Mouse (Mus musculus) heart, embryonic 10.5 days (tissue): ENCODE results near the gene Kcnk3. TPM values are rescaled to one million over a fixed set of nuclear protein-coding genes. Genes with fewer than 3 reads are reported as not detected.

Experiments
- DNase-seq: peaks from one replicate; pipeline ENCODE4 v3.0.0-alpha.2; 2017; ENCODE audit warnings: low spot score
- H3K27ac ChIP-seq: fragments of 300-500 bp; sonication (generic); 2 replicates; pipeline ENCODE4 v1.5.1; 2016; ENCODE audit warnings: mild to moderate bottlenecking
- H3K27me3 ChIP-seq: fragments of 300-500 bp; sonication (generic); 2 replicates; pipeline ENCODE4 v1.6.1; 2016; ENCODE audit warnings: mild to moderate bottlenecking; ENCODE audit not compliant: poor library complexity, insufficient read depth, severe bottlenecking
- H3K36me3 ChIP-seq: fragments of 300-500 bp; sonication (generic); 2 replicates; pipeline ENCODE4 v1.6.1; 2016; ENCODE audit warnings: mild to moderate bottlenecking, moderate library complexity
- H3K4me1 ChIP-seq: fragments of 300-500 bp; sonication (generic); 2 replicates; pipeline ENCODE4 v1.6.1; 2016; ENCODE audit warnings: mild to moderate bottlenecking
- H3K4me3 ChIP-seq: fragments of 300-500 bp; sonication (generic); 2 replicates; pipeline ENCODE4 v1.5.1; 2016; ENCODE audit warnings: mild to moderate bottlenecking, moderate library complexity
- H3K9me3 ChIP-seq: fragments of 300-500 bp; sonication (generic); 2 replicates; pipeline ENCODE4 v1.6.1; 2016; ENCODE audit warnings: mild to moderate bottlenecking, moderate library complexity
- WGBS: fragments of 180-500 bp; shearing (Covaris S2); methylation state at CpG from one replicate; pipeline ENCODE4 v1.1.7; 2016; 5-methylcytosine and 5-hydroxymethylcytosine counted together
- polyA plus RNA-seq: library from polyadenylated mRNA; unstranded; fragments of >200 nt; fragmentation: Nextera tagmentation; extraction: Ambion mirVana; gene quantifications from 2 replicates; pipeline ENCODE4 v1.2.1, GENCODE M21; 2016

The Kcnk3 gene
- polyA plus RNA-seq, 1 experiment from 2014 or later = 17.0 TPM

DNA sequence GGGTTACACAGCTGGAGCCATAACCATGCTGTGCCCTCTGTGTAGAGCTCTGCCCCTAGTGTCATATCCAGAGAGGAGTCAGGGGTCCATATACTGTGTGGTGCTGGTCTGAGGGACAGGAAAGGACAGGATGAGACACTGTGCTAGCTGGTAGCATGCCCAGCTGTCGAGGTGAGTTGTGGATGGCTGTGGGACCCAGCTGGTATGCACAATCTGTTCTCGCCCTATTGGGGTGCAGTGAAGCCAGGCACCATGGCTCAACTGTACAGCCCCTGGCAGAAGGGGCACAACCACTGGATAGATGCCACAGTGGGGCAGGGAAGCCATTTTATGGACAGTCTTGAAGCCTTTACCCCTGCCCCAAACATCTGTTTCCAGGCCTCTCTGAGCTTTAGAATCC lies 31.2 kb downstream of the Kcnk3 start:
- Histone ChIP-seq H3K4me1 (peaks cover 68% of the 10 kb centered on the region), H3K27me3 (peaks cover 48% of the 10 kb centered on the region), H3K36me3 (no peaks in the 10 kb centered on the region), H3K9me3 (no peaks in the 10 kb centered on the region), H3K4me3 (no peak overlapping the region), H3K27ac (no peak overlapping the region)
- DNase-seq = no peak
- 76% methylated on average over 2 of the region's 2 CpGs for WGBS

DNA sequence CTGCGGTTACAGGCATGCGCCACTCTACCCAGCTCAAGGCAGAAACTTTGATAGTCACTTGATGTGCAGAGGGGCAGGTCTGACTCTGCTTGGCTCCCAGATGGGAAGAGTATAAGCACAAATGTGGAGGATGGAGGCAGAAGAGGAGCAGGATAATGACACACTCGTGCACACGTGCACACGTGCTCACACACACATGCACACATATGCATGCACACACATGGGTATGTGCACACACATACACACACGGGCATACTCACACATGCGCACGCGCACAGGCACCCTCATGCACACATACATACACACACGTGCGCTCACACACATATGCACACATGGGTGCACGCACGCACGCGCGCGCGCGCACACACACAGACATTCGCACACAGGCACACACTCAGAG lies 32.6 kb downstream of the Kcnk3 start:
- no peak for DNase-seq
- Histone ChIP-seq H3K27ac (no peak overlapping the region), H3K9me3 (no peaks in the 10 kb centered on the region), H3K4me3 (no peak overlapping the region), H3K36me3 (no peaks in the 10 kb centered on the region), H3K4me1 (peaks cover 64% of the 10 kb centered on the region), H3K27me3 (peaks cover 60% of the 10 kb centered on the region)
- 97% methylated on average over 20 of the region's 20 CpGs for WGBS

DNA sequence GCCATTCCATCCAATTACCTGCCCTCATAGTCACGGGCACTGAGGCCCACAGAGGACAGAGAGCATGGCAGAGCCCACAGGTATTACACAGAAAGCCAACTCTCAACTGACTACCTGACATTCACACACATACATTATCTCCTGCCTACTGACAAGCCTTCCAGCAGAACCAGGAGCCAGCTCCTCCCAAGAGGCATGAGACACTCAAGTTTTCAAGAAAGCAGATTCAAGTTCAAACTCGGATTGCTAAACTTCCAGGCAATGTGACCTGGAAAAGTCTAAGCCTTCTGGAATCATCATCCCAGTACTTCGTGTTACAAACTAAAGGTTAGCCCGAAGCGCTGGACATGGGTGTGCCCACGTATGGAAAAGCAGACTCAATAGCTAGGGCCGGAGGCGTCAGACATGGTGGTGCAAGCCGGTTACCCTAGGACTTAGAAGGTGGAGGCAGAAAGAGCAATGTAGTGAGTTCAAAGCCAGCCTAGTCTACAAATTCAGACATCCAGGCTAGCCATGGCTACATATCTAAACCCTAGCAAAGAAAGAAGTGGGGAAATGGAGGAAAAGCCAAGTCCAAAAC lies 33.3 kb downstream of the Kcnk3 start:
- Histone ChIP-seq H3K27me3 (peaks cover 60% of the 10 kb centered on the region), H3K36me3 (no peaks in the 10 kb centered on the region), H3K4me3 (0 out of 2 replicates have a peak overlapping the region, but pooled peaks have one; percentile 61), H3K4me1 (peaks cover 59% of the 10 kb centered on the region), H3K9me3 (no peaks in the 10 kb centered on the region), H3K27ac (no peak overlapping the region)
- 88% methylated on average over 9 of the region's 9 CpGs for WGBS
- DNase-seq = no peak

GRCm38 (mm10) chr5:30621844-30622176 lies 33.8 kb downstream of the Kcnk3 start:
- H3K4me3 ChIP-seq = peak overlapping the region; percentile 61
- WGBS = 46% methylated on average over 22 of the region's 22 CpGs
- H3K27me3 ChIP-seq = peaks cover 60% of the 10 kb centered on the region
- no peak for DNase-seq
- H3K4me1 ChIP-seq = peaks cover 59% of the 10 kb centered on the region
- peak overlapping the region; percentile 79; the same call in 1 of the 2 replicates for H3K27ac ChIP-seq
- no peaks in the 10 kb centered on the region for H3K9me3 ChIP-seq
- H3K36me3 ChIP-seq = no peaks in the 10 kb centered on the region

DNA sequence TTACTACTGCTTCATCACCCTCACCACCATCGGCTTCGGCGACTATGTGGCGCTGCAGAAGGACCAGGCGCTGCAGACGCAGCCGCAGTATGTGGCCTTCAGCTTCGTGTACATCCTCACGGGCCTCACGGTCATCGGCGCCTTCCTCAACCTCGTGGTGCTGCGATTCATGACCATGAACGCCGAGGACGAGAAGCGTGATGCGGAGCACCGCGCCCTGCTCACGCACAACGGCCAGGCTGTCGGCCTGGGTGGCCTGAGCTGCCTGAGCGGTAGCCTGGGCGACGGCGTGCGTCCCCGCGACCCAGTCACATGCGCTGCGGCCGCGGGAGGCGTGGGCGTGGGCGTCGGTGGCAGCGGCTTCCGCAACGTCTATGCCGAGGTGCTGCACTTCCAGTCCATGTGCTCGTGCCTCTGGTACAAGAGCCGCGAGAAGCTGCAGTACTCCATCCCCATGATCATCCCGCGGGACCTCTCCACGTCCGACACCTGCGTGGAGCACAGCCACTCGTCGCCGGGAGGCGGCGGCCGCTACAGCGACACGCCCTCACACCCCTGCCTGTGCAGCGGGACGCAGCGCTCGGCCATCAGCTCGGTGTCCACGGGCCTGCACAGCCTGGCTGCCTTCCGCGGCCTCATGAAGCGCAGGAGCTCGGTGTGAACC lies 34.3 kb downstream of the Kcnk3 start:
- peak overlapping the region; percentile 79 for H3K27ac ChIP-seq
- H3K36me3 ChIP-seq = no peaks in the 10 kb centered on the region
- 3% methylated on average over 69 of the region's 69 CpGs for WGBS
- H3K9me3 ChIP-seq = no peaks in the 10 kb centered on the region
- H3K27me3 ChIP-seq = peaks cover 60% of the 10 kb centered on the region
- H3K4me1 ChIP-seq = peaks cover 60% of the 10 kb centered on the region
- peak overlapping the region; percentile 61 for H3K4me3 ChIP-seq
- DNase-seq = no peak

- Histone ChIP-seq H3K27me3 (peaks cover 60% of the 10 kb centered on the region), H3K9me3 (no peaks in the 10 kb centered on the region), H3K36me3 (no peaks in the 10 kb centered on the region), H3K27ac (peak overlapping the region; percentile 79), H3K4me1 (peaks cover 57% of the 10 kb centered on the region), H3K4me3 (peak overlapping the region; percentile 61)
- WGBS = 6% methylated on average over 10 of the region's 10 CpGs
- DNase-seq = no peak
Measured at GRCm38 (mm10) chr5:30622841-30623185, 34.8 kb downstream of the Kcnk3 start.

DNA sequence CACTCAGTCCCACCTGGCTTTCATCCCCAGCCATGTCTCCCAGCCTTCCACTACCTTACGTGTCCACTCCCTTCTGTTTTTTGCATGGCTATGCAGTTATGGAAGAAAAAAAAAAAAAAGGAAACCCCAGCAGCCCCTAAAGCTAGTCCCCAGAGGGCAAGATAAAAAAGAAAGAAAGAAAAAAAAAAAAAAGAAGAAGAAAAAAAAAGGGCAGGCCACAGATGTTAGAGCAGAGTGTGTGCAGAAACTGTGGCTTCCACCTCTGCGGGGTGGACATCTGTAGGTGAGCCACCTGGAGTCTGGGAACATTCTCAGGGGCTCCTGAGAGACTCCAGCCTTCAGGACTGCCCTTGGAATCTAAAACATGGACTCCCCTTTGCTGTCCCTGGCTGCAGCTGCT lies 35.4 kb downstream of the Kcnk3 start:
- DNase-seq = no peak
- Histone ChIP-seq H3K27ac (no peak overlapping the region), H3K27me3 (peaks cover 56% of the 10 kb centered on the region), H3K9me3 (no peaks in the 10 kb centered on the region), H3K36me3 (no peaks in the 10 kb centered on the region), H3K4me1 (peaks cover 52% of the 10 kb centered on the region), H3K4me3 (peak overlapping the region; percentile 61; the same call in 1 of the 2 replicates)
- 66% methylated on average over 2 of the region's 2 CpGs for WGBS

- no peaks in the 10 kb centered on the region for H3K9me3 ChIP-seq
- WGBS = 38% methylated on average over 1 of the region's 1 CpGs
- H3K27me3 ChIP-seq = peaks cover 53% of the 10 kb centered on the region
Measured at GRCm38 (mm10) chr5:30624311-30624710, 36.3 kb downstream of the Kcnk3 start.

DNA sequence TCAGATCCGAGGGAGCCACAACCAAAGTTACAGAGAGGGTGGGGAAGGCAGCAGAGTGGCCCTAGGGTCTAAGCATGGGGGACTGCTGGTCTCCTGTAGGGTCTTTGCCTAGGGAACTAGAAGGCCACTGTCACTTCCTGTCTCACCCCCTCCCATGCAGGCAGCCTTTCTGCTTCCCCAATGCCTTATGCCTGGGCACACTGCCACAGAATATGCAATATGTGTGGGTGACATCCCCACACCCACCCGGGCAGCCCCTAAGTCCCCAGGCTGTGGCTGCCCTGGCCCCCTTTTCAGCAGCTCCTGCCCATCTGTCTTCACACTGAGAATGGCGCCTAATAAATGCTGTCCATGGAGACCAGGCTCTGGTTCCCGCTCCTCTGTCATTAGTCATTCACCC lies 36.9 kb downstream of the Kcnk3 start:
- H3K4me1 ChIP-seq = peaks cover 48% of the 10 kb centered on the region
- no peak for DNase-seq
- no peaks in the 10 kb centered on the region for H3K36me3 ChIP-seq
- no peaks in the 10 kb centered on the region for H3K9me3 ChIP-seq
- no peak overlapping the region for H3K4me3 ChIP-seq
- peak overlapping the region; percentile 43; the same call in 1 of the 2 replicates for H3K27ac ChIP-seq
- peaks cover 50% of the 10 kb centered on the region for H3K27me3 ChIP-seq
- WGBS = 41% methylated on average over 4 of the region's 4 CpGs

More at GRCm38 (mm10) chr5:30624311-30624710, 36.3 kb downstream of the Kcnk3 start:
- DNase-seq = no peak
- Histone ChIP-seq H3K4me3 (no peak overlapping the region), H3K4me1 (peaks cover 50% of the 10 kb centered on the region), H3K27ac (peak overlapping the region; percentile 43; the same call in 1 of the 2 replicates), H3K36me3 (no peaks in the 10 kb centered on the region)

DNA sequence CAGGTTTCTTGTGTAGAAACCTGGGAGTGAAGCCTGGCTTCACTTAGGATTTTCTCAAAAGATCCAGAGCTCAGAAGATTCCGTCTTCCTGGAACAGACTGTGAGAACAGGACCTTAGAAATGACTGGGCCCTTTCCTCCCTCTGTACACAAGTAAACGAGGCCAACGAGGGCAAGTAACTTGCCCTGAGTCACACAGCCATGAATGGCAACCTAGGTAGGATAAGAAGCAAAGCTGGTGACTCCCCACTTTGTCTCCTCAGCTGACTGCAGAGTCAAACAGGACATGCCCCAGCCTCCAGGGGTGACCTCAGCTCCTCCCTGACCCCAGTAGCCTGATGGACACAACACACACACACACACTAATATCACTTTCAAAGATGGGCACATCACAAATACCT lies 37.4 kb downstream of the Kcnk3 start:
- Histone ChIP-seq H3K27me3 (peaks cover 53% of the 10 kb centered on the region), H3K4me1 (peaks cover 52% of the 10 kb centered on the region), H3K36me3 (no peaks in the 10 kb centered on the region), H3K27ac (no peak overlapping the region), H3K4me3 (no peak overlapping the region), H3K9me3 (no peaks in the 10 kb centered on the region)
- 83% methylated on average over 3 of the region's 3 CpGs for WGBS
- no peak for DNase-seq

DNA sequence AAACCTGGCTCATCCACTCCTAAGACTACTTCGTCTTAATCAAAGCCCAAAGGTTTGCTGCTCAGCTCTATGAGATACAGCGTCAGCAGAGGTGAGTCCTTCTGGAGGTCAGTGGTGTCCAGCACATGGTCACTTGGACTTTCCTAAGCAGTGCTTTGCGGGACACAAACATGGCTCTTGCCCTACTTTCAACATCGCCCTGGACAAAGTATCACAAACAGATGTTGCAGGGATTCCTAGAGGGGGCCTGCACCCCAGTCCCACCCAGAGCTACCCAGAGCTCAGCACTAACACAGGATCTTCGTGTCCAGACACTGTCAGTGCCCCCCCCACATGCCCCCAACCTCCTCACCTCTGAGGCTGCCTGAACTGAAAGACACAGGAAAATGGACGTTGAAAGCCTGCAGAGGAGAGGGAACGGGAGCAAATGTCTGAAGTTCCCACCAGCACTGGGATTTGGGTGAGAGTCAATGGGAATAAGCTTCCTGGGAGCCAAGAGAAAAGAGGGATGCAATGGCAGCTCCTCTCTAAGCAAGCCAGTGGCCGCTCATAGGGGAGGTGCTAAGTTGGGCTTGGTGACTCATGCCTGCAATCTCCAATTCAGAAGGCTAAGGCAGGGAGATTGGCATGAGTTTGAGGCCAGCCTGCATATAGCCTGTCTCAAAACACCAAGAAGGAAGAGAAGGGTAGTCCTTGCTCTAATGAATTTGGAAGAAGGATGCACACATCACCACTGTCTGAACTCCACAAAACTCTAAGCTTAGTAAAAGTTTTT lies 38.5 kb downstream of the Kcnk3 start:
- Histone ChIP-seq H3K4me1 (peaks cover 62% of the 10 kb centered on the region), H3K36me3 (no peaks in the 10 kb centered on the region), H3K27ac (0 out of 2 replicates have a peak overlapping the region, but pooled peaks have one; percentile 3), H3K27me3 (peaks cover 53% of the 10 kb centered on the region), H3K9me3 (no peaks in the 10 kb centered on the region), H3K4me3 (no peak overlapping the region)
- no peak for DNase-seq
- 80% methylated on average over 8 of the region's 8 CpGs for WGBS

GRCm38 (mm10) chr5:30628511-30628910 lies 40.5 kb downstream of the Kcnk3 start:
- DNase-seq = no peak
- H3K27me3 ChIP-seq = peaks cover 34% of the 10 kb centered on the region; the same call in 1 of the 2 replicates
- no peaks in the 10 kb centered on the region for H3K36me3 ChIP-seq
- H3K4me3 ChIP-seq = no peak overlapping the region
- peaks cover 45% of the 10 kb centered on the region for H3K4me1 ChIP-seq
- H3K27ac ChIP-seq = 0 out of 2 replicates have a peak overlapping the region, but pooled peaks have one; percentile 19
- no peaks in the 10 kb centered on the region for H3K9me3 ChIP-seq
- WGBS = 86% methylated on average over 3 of the region's 3 CpGs

DNA sequence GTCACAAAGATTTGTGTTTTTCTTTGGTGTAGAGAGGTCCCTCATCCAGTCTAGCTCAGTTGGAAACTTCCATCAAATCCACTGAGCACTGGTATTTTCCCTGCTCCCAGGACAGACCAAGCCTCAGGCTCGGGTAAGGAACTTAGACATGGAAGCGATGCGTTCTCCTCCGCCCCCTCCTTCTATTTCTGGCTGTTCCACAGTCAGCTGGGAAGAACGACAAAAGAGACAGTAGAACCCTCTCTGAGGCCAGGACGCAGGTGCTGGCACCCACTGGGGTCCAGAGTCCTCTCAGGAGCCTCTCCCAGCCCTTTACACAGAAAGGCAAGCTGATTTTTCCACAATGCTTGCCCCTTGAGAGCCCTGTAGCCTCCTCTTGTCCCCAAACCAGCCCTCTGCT lies 42.4 kb downstream of the Kcnk3 start:
- H3K27ac ChIP-seq = peak overlapping the region; percentile 19; the same call in 1 of the 2 replicates
- WGBS = 66% methylated on average over 6 of the region's 6 CpGs

More for the DNA sequence above, 42.4 kb downstream of the Kcnk3 start:
- no peak for DNase-seq
- H3K9me3 ChIP-seq = no peaks in the 10 kb centered on the region
- H3K4me3 ChIP-seq = no peak overlapping the region
- peaks cover 23% of the 10 kb centered on the region; the same call in 1 of the 2 replicates for H3K27me3 ChIP-seq
- H3K36me3 ChIP-seq = no peaks in the 10 kb centered on the region
- H3K4me1 ChIP-seq = peaks cover 32% of the 10 kb centered on the region
